Mouse (Mus musculus) embryonic fibroblast, embryonic 13.5 days (primary cell): ENCODE measurements around the gene C330007P06Rik.

ENCODE experiments used
- CTCF ChIP-seq: IDR thresholded peaks from 2 replicates; pipeline ENCODE4 v1.5.1; 2011; ENCODE audit warnings: mild to moderate bottlenecking, control low read depth, low read length, moderate library complexity, borderline replicate concordance; ENCODE audit not compliant: insufficient read depth
- POLR2A ChIP-seq: IDR thresholded peaks from 2 replicates; pipeline ENCODE4 v1.6.1; 2011; ENCODE audit warnings: low read depth, mild to moderate bottlenecking, control low read depth, low read length, moderate library complexity

DNA sequence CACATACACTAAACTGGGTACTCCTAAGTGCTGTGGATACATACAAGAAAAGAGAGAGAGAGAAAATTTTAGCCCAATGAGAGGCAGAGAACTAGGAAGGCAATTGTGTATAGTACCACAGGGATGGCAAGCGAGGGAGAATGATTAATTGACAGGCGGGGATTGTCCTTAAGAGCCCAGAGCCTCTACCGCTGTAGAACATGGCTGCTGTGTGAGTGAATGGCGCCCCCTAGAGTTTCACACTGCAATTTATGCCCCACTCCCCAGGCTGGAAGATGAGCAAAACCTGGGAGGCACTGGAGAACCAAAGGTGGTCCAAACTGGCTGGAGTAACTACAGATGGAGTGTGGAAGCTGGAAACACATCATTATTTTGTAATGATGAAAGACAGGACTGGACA lies 53.7 kb downstream of the C330007P06Rik start:
- TF ChIP-seq CTCF = no peak
- no peak for TF ChIP-seq POLR2A
